Mouse (Mus musculus) inflammation-experienced regulatory T-cells, adult 6 months (primary cell): Measurements from ENCODE around the gene Dxo. TPM values are rescaled to one million over a fixed set of nuclear protein-coding genes. Genes with fewer than 3 reads are reported as not detected.
"Not testable (repeated sequence)": the region's sequence is repeated elsewhere in the genome, so short reads cannot be mapped to it uniquely, and the experiment has no call there.

Source experiments
- ATAC-seq: one replicate; pipeline ENCODE4 v1.8.0; 2017
- polyA plus RNA-seq, 3 experiments: library from polyadenylated mRNA; unstranded; fragments of 100-300 nt; shearing (Covaris generic); gene quantifications; one replicate each; pipeline ENCODE4 v1.2.1; 2017

Dxo gene
- 10 to 100 TPM; 23.9 to 29.0 (median 27.1) TPM for polyA plus RNA-seq

- peak; percentile 92 for ATAC-seq
These were observed at the start of gene Dxo, which contains the start of gene Stk19 for GRCm38 (mm10) chr17:34836856-34837221. TSS of gene Dxo (plus strand) at chr17:34837019. TSS of gene Stk19 (minus strand) at chr17:34836945.

- ATAC-seq = no peak
These were observed 41.8 kb upstream of the Dxo start for GRCm38 (mm10) chr17:34795016-34795415.

DNA sequence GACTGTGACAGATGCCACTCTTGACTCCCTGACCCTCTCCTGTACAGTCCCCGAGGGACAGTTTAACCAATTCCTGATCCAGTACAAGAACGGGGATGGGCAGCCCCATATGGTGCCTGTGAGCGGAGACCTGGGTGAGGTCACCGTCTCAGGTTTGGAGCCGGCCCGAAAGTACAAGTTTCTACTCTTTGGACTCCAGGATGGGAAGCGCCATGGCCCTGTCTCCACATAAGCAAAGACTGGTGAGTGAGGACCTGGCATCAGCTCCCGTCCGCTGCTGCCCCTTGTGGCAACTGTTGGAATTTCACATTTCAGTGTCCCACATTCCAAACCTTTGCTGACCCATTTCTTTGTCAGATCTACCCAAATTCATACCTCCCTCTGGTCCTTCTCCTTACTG lies 41.2 kb upstream of the Dxo start:
- ATAC-seq = no peak

- no peak for ATAC-seq
These were observed 40.3 kb upstream of the Dxo start for GRCm38 (mm10) chr17:34796311-34797140.

DNA sequence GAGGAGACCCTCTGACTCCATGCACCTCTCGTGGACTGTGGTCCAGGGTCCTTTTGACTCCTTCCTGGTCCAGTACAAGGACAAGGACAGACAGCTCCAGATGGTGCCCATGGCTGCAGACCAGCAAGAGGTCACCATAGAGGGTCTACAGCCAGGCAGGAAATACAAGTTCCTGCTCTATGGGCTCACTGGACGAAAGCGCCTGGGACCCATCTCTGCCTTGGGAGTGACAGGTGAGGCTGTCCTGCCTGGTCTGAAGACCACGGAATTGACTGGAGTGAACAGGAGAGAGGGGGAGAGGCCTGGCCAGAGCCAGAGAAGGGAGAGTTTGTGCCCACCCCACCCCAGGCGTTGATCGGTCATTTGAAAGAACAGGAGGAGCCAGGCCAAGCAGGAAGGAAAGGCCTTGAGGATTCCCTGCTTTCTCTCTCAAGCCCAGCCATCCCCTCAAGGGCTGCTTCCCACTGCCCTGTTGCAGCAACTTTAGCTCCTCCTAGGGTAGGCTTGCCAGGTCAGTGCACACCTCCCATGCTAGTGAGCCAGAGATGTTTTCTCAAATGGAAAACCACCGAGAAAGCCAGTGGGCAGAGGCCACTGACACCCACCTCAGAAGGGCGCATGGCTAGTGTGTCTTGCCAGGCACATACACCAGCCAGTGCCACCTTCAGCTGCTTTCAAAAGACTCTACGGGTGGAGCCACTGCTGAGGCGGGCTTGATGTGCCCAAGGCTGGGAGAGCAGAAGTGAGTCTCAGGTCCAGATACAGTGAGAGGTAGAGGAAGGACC lies 39.4 kb upstream of the Dxo start:
- ATAC-seq = not testable (repeated sequence)

DNA sequence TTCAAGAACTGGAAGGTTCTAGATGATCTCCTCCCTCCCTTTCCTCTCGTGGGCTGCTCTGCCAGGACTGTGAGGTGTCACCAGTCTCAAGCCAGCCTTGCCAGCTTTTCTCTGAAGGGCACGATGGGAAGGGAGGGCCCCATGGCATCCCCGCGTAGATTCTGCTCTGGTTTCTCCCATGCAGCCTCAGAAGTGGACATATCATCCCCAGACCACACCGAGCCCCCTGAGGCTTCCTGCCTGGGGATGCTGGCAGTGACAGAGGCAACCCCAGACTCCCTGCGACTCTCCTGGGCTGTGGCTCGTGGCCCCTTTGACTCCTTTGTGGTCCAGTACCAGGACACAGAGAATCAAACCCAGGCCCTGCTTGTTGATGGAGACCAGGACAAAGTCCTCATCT lies 38.7 kb upstream of the Dxo start:
- ATAC-seq = not testable (repeated sequence)

GRCm38 (mm10) chr17:34798866-34799530 lies 37.8 kb upstream of the Dxo start:
- ATAC-seq = no peak

GRCm38 (mm10) chr17:34799531-34799925 lies 37.3 kb upstream of the Dxo start:
- no peak for ATAC-seq

GRCm38 (mm10) chr17:34800781-34801305 lies 36.0 kb upstream of the Dxo start:
- not testable (repeated sequence) for ATAC-seq

- ATAC-seq = not testable (repeated sequence)
These were observed 34.1 kb upstream of the Dxo start for GRCm38 (mm10) chr17:34802756-34803155.

- not testable (repeated sequence) for ATAC-seq
These were observed 33.5 kb upstream of the Dxo start for GRCm38 (mm10) chr17:34803367-34803766.

- ATAC-seq = not testable (repeated sequence)
These were observed 32.5 kb upstream of the Dxo start, which contains the start of gene Cyp21a1 for GRCm38 (mm10) chr17:34804301-34804700. TSS of gene Cyp21a1 (minus strand) at chr17:34804561.

GRCm38 (mm10) chr17:34804871-34805562 lies 31.8 kb upstream of the Dxo start:
- no peak for ATAC-seq

DNA sequence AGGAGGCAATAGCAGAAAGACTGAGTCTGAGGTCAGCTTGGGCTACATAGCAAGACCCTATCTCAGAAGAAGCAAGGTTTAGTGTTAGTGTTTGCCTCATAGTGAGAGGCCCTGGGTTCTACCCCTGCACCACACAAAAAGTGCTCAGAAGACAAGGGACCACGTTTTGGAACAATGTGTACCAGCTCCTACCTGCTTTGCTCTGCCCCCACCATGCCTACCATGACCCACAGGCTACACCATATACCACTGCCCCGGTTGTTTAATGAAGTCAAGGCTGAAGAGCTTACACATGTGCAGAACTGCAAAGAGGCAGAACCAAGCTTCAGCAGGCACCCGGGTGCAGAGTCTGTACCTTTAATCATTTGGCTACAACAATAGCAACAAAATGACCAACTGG lies 29.6 kb upstream of the Dxo start:
- ATAC-seq = no peak

DNA sequence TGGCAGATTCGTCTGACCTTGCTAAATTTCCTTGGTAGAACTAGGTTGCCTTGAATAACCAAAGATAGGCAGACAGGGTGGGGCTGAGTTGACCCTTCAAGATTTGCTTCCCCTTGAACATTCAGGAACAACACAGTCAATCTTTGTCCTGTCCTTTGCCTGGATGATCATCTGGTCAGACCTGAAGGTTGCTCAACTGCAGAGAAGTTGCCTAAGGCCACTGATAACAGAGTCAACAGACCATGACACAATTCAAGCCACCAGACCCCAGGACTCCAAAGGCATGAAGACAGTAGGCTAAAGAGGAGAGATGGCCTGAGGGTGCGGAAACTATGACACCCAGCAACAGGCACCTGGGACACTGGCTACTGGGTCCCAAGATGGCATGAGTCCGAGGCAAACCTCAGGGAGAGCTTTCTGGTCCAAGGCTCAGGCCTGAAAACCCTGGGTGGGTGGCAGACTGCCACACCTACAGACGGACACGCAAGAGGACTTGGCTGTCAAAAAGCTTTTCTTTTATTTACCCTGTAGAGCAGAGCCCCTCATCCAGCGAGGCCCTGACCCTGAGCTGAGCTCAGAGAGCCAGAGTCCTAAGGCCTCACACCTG lies 28.1 kb upstream of the Dxo start:
- ATAC-seq = no peak

DNA sequence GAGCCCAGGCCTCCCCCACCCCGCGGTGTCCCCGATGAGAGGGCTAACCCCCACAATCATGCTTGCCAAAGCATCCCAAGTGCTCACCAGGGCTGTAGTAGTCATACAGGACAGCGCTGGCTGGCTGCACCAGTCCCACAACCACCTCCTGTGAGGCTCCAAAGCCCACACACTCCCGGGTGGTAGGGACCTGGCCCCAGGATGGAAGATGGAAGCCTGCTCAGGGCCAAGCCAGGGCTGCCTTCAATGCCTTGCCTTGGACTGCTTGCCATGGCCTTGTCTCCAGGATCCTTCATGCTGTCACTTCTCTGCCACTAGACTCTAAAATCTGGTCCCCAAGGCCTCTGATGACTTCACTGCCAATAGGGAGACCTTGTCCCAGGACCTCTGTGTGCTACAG lies 26.4 kb upstream of the Dxo start:
- ATAC-seq = not testable (repeated sequence)

GRCm38 (mm10) chr17:34810811-34811210 lies 26.0 kb upstream of the Dxo start:
- not testable (repeated sequence) for ATAC-seq

DNA sequence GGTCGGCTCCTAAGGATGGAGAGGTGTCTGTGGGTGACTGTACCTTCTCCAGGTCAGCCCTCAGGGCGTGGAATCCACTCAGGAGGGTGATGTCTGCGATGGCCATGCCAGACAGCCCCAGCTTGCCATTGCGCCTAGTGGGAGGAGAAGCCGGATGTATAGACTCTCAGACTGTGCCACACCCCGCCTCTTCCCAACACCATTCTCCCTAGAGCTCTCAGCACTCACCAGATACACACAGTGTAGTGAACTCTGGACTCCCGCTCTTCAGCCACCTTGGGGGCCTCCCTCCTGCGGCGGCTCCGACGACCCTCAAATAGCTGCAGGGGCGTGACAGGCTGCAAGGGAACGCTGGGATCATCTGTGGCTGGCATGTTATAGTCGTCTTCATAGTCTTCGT lies 25.5 kb upstream of the Dxo start:
- no peak for ATAC-seq

DNA sequence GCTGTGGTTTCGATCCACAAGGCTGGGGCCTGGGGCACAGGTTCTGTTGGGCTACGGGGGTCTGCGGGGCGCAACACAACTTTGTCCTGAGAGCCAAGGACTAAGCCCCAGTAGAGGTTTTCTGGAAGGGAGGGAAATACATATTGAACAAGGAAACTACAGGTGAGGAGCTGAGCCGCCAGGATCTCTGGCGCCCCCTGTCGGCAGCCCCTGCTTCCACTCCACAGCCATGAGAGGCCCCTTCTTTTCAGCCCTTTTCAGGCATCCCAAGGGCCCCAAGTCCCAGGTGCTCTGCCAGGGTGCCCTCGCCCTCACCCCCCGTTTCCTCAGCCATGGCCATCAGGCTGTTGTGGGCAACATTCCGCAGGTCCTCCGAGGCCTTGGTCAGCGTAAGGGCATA lies 23.1 kb upstream of the Dxo start:
- not testable (repeated sequence) for ATAC-seq

- no peak for ATAC-seq
These were observed 21.9 kb upstream of the Dxo start for GRCm38 (mm10) chr17:34814818-34815370.

- ATAC-seq = not testable (repeated sequence)
These were observed 6.0 kb upstream of the Dxo start for GRCm38 (mm10) chr17:34830776-34831175.
